Mouse (Mus musculus) kidney, embryonic 15.5 days (tissue): ENCODE data around the gene Rcbtb2. TPM values are rescaled to one million over a fixed set of nuclear protein-coding genes. Genes with fewer than 3 reads are reported as not detected.
"Not testable (repeated sequence)": the region's sequence is repeated elsewhere in the genome, so short reads cannot be mapped to it uniquely, and the experiment has no call there.

Source experiments
- ATAC-seq: fragments of 200-750 bp; cut with Nextera tagmentation; replicated peaks from 2 replicates; pipeline ENCODE4 v1.8.0; 2017; ENCODE audit warnings: moderate TSS enrichment; ENCODE audit not compliant: low FRiP score
- H3K27ac ChIP-seq: fragments of 300-500 bp; sonication (generic); 2 replicates; pipeline ENCODE4 v1.5.1; 2015; ENCODE audit warnings: mild to moderate bottlenecking, inconsistent platforms
- H3K27me3 ChIP-seq: fragments of 300-500 bp; sonication (generic); 2 replicates; pipeline ENCODE4 v1.6.1; 2015; ENCODE audit warnings: inconsistent platforms
- H3K36me3 ChIP-seq: fragments of 300-500 bp; sonication (generic); 2 replicates; pipeline ENCODE4 v1.6.1; 2015; ENCODE audit warnings: inconsistent platforms
- H3K4me1 ChIP-seq: fragments of 300-500 bp; sonication (generic); 2 replicates; pipeline ENCODE4 v1.6.1; 2015; ENCODE audit warnings: inconsistent platforms
- H3K4me2 ChIP-seq: fragments of 300-500 bp; sonication (generic); 2 replicates; pipeline ENCODE4 v1.6.1; 2015; ENCODE audit warnings: moderate library complexity, mild to moderate bottlenecking, inconsistent platforms
- H3K4me3 ChIP-seq: fragments of 300-500 bp; sonication (generic); replicated peaks from 2 replicates; pipeline ENCODE4 v1.5.1; 2015; ENCODE audit warnings: mild to moderate bottlenecking, inconsistent platforms
- H3K9ac ChIP-seq: fragments of 300-500 bp; sonication (generic); 2 replicates; pipeline ENCODE4 v1.6.1; 2015; ENCODE audit warnings: mild to moderate bottlenecking, inconsistent platforms
- H3K9me3 ChIP-seq: fragments of 300-500 bp; sonication (generic); replicated peaks from 2 replicates; pipeline ENCODE4 v1.6.1; 2016; ENCODE audit warnings: inconsistent platforms
- WGBS: fragments of 180-500 bp; shearing (Covaris S2); methylation state at CpG from one replicate; pipeline ENCODE4 v1.1.7; 2015; ENCODE audit warnings: mixed read lengths; 5-methylcytosine and 5-hydroxymethylcytosine counted together
- polyA plus RNA-seq: library from polyadenylated mRNA; unstranded; fragments of >200 nt; fragmentation: Nextera tagmentation; extraction: Ambion mirVana; gene quantifications from 2 replicates; pipeline ENCODE4 v1.2.1, GENCODE M21; 2015

The Rcbtb2 gene
- polyA plus RNA-seq, 1 experiment from 2014 or later = 128 TPM

DNA sequence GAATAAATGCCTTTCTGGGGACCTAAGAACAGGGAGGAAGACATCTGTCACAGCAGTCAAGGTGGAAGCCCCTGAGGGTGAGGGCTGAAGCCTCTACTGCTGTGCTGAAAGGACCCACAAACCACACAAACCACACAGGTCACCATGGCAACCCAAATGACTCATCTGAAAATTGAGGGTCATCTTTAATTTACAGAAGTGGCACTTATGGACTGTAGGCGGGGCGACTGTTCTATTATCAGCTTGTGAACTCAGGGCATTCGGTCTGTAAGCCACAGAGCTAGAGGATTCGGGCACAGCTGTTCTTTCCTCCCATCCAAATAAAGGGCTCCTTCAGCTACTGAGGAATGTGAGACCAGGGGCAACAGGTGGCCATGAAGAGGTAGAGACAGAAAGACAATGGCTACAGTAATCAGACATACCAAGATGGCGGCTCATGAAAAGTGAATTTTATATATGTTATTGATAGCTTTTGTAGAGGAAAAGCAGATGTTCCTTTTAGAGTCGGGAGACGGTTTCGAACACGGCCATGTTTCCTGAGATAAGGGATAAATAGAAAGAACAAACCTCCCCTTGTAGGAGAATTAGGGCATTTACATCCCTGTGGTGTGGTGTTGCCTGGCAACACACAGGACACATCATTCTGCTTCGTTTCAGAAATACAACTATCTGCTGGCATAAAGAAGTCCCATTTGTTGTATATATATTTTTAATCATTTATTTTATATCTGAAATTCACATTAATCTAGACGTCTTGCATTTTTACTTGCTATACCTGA, 17.2 kb upstream of the Rcbtb2 start:
- no peak overlapping the region for H3K4me2 ChIP-seq
- 0 out of 2 replicates have a peak, but pooled peaks cover 11% of the 10 kb centered on the region for H3K27me3 ChIP-seq
- H3K9ac ChIP-seq = no peak overlapping the region
- no peaks in the 10 kb centered on the region for H3K36me3 ChIP-seq
- no peak overlapping the region for H3K4me3 ChIP-seq
- no peak for ATAC-seq
- no peak overlapping the region for H3K27ac ChIP-seq
- peaks cover 16% of the 10 kb centered on the region for H3K4me1 ChIP-seq
- WGBS = 75% methylated on average over 11 of the region's 11 CpGs
- H3K9me3 ChIP-seq = no peaks in the 10 kb centered on the region

DNA sequence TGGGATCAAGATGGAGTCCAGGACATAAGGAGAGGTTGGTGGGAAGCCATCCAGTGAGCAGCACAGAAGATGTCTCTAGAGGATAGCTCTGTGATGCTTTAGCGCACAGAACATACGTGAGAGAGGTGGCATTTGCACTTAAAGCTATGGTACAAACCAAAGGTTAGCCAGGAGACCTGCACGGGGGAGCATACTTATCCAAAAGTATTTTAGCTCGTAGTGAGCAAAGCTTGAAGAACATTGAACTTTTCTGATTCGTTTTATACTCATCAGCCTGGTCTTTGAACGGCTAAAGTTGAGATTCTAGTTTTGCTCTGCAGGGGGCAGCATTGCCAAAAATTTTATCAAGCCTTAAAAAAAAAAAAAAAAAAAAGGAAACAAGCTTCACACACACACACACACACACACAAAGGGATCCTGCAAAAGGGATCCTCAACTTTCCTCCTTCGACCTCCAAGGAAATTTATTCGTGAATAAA, 16.6 kb upstream of the Rcbtb2 start:
- peak overlapping the region; percentile 67; the same call in 1 of the 2 replicates for H3K27ac ChIP-seq
- WGBS = 25% methylated on average over 8 of the region's 8 CpGs
- no peak overlapping the region for H3K9ac ChIP-seq
- 0 out of 2 replicates have a peak overlapping the region, but pooled peaks have one; percentile 6 for H3K4me3 ChIP-seq
- peaks cover 16% of the 10 kb centered on the region for H3K4me1 ChIP-seq
- 0 out of 2 replicates have a peak, but pooled peaks cover 11% of the 10 kb centered on the region for H3K27me3 ChIP-seq
- H3K36me3 ChIP-seq = no peaks in the 10 kb centered on the region
- ATAC-seq = peak; percentile 31; the same call in 1 of the 2 replicates
- H3K4me2 ChIP-seq = peak overlapping the region; percentile 38
- no peaks in the 10 kb centered on the region for H3K9me3 ChIP-seq

DNA sequence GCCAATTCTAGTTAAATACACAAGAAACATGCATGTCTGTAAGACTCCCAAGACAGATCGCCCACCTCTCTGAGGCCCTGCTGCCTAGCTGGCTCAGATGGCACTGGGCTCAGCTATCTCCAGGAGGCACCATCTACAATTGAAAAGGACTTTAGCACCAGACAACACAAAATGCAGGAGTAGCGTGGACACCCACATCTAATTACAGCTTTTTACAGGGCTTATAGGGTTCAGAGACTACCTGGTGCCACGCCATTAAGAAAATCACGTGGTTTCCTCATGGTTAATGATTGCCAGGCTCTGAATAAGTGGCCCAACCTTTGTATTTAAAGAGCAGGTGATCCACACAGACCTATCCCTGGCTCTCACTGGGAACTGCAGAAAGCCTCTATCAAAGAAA, 15.9 kb upstream of the Rcbtb2 start:
- Histone ChIP-seq H3K9me3 (no peaks in the 10 kb centered on the region), H3K4me3 (no peak overlapping the region), H3K27ac (peak overlapping the region; percentile 67), H3K4me1 (peaks cover 16% of the 10 kb centered on the region), H3K9ac (no peak overlapping the region), H3K36me3 (no peaks in the 10 kb centered on the region), H3K27me3 (0 out of 2 replicates have a peak, but pooled peaks cover 11% of the 10 kb centered on the region), H3K4me2 (peak overlapping the region; percentile 38; the same call in 1 of the 2 replicates)
- peak; percentile 92 for ATAC-seq
- 50% methylated on average over 4 of the region's 4 CpGs for WGBS

DNA sequence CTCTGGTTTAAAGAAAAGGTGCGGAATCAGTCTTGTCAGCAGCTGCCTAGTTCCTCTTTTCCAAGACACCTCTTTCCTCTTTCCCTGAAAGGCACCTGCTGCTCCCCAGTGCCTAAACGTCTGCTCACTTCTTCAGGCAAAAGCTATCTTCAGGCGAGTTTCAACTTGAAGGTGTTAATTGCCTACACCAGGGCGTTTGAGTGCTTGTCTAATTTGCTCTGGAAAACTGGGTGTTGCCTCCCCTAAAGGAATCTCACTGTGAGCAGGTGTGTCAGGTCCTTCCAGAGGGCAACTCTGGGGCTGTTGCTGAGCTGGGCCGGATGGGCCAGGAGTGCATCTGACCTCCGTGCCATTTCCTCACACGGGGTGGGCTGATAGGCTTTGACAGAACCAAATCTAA, 15.5 kb upstream of the Rcbtb2 start:
- peaks cover 16% of the 10 kb centered on the region for H3K4me1 ChIP-seq
- WGBS = 55% methylated on average over 7 of the region's 7 CpGs
- H3K27ac ChIP-seq = peak overlapping the region; percentile 67
- no peaks in the 10 kb centered on the region for H3K36me3 ChIP-seq
- H3K27me3 ChIP-seq = 0 out of 2 replicates have a peak, but pooled peaks cover 9% of the 10 kb centered on the region
- H3K4me2 ChIP-seq = peak overlapping the region; percentile 38; the same call in 1 of the 2 replicates
- H3K9ac ChIP-seq = no peak overlapping the region
- 0 out of 2 replicates have a peak, but pooled peaks have one; percentile 57 for ATAC-seq
- H3K4me3 ChIP-seq = no peak overlapping the region
- H3K9me3 ChIP-seq = no peaks in the 10 kb centered on the region

DNA sequence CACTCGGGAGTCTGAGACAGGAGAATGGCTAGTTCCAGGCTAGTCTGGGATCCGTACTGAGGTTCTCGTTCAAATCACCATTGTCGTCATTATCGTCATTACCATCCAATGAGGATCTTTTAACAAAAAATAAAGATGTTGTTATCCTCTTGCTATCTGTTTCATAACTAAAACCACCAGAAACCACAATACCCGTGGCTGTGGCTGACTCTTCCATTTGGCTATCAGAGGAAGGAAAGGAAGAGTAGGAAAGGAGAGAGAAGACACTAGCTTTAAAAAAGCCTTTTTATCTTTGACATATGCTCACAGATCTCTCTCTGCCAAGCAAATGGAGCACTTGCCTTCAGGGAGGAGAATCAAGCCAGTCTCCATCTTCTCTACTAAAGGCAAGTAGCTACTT, 14.9 kb upstream of the Rcbtb2 start:
- H3K36me3 ChIP-seq = no peaks in the 10 kb centered on the region
- no peak for ATAC-seq
- peaks cover 11% of the 10 kb centered on the region for H3K4me1 ChIP-seq
- H3K4me2 ChIP-seq = no peak overlapping the region
- H3K4me3 ChIP-seq = no peak overlapping the region
- no peak overlapping the region for H3K27ac ChIP-seq
- WGBS = 88% methylated on average over 6 of the region's 6 CpGs
- H3K9me3 ChIP-seq = no peaks in the 10 kb centered on the region
- H3K27me3 ChIP-seq = 0 out of 2 replicates have a peak, but pooled peaks cover 5% of the 10 kb centered on the region
- no peak overlapping the region for H3K9ac ChIP-seq

DNA sequence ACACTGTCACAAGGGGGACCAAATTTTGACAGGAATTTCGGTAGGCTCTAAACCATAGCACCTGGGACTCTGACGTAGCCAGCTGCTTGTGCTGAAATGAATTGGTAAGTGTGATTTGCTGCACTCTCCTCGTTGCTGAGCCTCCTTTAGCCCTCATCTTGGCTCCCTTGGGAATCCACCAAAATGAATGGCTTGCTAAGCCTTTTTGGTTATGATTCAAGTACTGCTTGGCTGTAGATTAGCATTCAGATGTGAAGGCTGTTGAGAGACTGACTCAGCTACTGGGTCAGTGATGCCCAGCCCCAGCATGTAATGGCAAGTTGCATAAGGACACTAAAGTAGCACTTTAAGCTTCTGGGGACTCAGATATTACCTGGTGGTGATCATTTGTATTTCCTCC, 12.2 kb upstream of the Rcbtb2 start:
- Histone ChIP-seq H3K27me3 (no peaks in the 10 kb centered on the region), H3K9me3 (no peaks in the 10 kb centered on the region)
- WGBS = 72% methylated on average over 3 of the region's 3 CpGs

DNA sequence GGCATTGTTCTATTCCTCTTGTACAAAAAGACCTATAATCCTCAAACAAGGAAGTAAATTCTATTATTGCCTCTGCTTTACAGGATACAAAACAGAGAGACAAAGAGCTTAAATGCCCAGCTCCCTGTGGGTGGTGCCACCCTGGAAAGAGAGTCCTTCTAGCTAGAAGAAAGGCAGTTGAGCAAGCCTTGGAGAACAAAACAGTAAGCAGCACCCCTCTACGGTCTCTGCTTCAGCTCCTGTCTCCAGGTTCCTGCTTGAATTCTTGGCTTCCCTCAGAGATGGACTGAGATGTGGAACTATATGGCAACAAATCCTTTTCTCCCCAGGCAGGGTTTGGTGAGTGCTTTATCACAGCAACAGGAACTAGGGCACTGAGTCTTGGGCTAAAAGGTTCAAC, 11.7 kb upstream of the Rcbtb2 start:
- 90% methylated on average over 1 of the region's 1 CpGs for WGBS

More for the DNA sequence above, 12.2 kb upstream of the Rcbtb2 start:
- Histone ChIP-seq H3K27ac (no peak overlapping the region), H3K4me2 (no peak overlapping the region), H3K4me3 (no peak overlapping the region), H3K9ac (no peak overlapping the region), H3K4me1 (peaks cover 11% of the 10 kb centered on the region), H3K36me3 (no peaks in the 10 kb centered on the region)
- ATAC-seq = no peak

DNA sequence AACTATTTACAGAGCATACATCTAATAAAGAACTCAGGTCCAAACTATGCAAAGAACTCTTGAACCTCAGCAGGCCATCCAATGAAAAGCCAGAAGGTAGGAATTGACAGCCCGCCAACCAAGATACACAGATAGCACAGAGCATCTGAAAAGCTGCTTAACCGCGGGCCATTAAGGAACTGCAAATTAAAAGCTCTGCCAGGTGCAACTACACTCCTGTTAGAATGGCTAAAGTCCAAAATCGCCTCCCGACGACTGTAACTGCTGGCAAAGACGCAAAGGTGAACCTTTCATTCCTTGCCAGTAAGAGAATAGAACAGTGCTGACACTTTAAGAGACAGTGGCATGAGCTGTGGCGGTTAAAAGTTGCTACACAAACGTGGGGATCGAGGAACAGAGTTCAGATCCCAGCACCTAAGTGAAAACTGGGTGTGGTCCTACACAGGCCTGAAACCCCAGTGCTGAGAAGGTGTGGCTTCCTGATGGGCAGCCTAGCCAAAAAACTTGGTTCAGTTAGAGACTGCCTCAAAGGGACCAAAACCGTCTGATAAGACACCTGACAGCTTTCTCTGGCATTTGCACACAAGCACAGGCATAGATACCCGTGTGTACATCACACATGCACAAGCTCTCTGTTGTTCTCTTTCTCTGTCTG, 10.5 kb upstream of the Rcbtb2 start:
- H3K4me3 ChIP-seq = no peak overlapping the region
- no peak overlapping the region for H3K27ac ChIP-seq
- H3K9ac ChIP-seq = no peak overlapping the region
- no peaks in the 10 kb centered on the region for H3K27me3 ChIP-seq
- ATAC-seq = no peak
- 69% methylated on average over 12 of the region's 12 CpGs for WGBS
- H3K9me3 ChIP-seq = no peaks in the 10 kb centered on the region
- no peaks in the 10 kb centered on the region for H3K36me3 ChIP-seq
- peaks cover 3% of the 10 kb centered on the region; the same call in 1 of the 2 replicates for H3K4me1 ChIP-seq
- no peak overlapping the region for H3K4me2 ChIP-seq

More for the DNA sequence above, 11.7 kb upstream of the Rcbtb2 start:
- Histone ChIP-seq H3K9me3 (no peaks in the 10 kb centered on the region), H3K4me3 (no peak overlapping the region), H3K27me3 (no peaks in the 10 kb centered on the region), H3K9ac (no peak overlapping the region), H3K4me1 (peaks cover 11% of the 10 kb centered on the region), H3K4me2 (no peak overlapping the region), H3K36me3 (no peaks in the 10 kb centered on the region), H3K27ac (no peak overlapping the region)
- ATAC-seq = no peak

DNA sequence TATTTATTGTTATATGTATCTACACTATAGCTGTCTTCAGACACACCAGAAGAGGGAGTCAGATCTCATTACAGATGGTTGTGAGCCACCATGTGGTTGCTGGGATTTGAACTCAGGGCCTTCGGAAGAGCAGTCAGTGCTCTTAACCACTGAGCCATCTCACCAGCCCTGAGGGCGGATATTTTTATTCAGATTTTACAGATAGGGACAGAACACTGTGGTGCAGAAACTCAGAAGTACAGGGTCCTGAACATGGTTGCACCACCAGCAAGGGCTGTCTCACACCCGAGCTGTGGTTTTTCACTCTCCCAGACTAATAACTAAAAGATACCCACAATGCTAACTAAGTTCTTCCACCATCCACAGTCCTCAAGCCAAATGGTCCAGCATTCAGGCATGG, 7.9 kb upstream of the Rcbtb2 start:
- H3K27ac ChIP-seq, ATAC-seq, H3K9me3 ChIP-seq, H3K4me3 ChIP-seq, H3K9ac ChIP-seq, H3K4me2 ChIP-seq, H3K36me3 ChIP-seq, H3K27me3 ChIP-seq, H3K4me1 ChIP-seq: not testable (repeated sequence)
- WGBS = 91% methylated on average over 3 of the region's 3 CpGs

DNA sequence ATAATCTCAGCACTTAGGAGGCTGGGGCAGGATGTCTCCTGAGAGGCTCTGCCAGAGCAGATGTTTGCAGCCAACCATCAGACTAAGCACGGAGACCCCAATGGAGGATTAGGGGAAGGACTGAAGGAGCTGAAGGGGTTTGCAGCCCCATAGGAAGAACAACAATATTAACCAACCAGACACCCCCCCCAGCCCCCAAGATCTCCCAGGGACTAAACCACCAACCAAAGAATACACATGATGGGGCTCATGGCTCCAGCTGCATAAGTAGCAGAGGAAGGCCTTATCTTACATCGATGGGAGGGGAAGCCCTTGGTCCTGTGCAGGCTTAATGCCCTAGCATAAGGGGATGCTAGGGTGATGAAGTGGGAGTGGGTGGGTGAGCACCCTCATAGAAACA, 6.5 kb upstream of the Rcbtb2 start:
- H3K27me3 ChIP-seq = no peaks in the 10 kb centered on the region
- no peak for ATAC-seq
- no peaks in the 10 kb centered on the region for H3K9me3 ChIP-seq
- H3K9ac ChIP-seq = no peak overlapping the region
- H3K4me2 ChIP-seq = no peak overlapping the region
- WGBS = 83% methylated on average over 2 of the region's 2 CpGs
- no peak overlapping the region for H3K4me3 ChIP-seq
- no peaks in the 10 kb centered on the region for H3K36me3 ChIP-seq
- no peak overlapping the region for H3K27ac ChIP-seq
- H3K4me1 ChIP-seq = peaks cover 7% of the 10 kb centered on the region

DNA sequence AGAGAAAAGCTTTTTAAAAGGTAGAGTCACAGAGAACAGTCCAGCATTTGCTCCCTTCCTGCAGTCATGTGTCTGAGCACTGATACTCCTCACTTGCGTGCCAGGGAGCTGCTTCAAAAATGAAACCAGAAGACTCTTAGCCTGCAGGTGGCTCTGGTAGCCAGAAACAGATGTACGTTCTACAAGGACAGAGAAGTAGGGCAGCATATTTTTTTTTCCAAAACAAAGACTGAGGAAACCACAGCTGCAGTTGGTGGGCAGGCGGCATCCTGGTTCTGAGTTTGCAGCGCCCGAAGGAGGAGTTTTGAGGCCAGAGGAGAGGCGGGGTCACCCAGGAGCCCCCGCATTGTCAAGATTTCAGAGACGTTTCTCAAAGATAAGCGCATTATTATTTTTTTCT, 5.9 kb upstream of the Rcbtb2 start:
- H3K4me1 ChIP-seq = peaks cover 7% of the 10 kb centered on the region
- peak overlapping the region; percentile 33 for H3K4me2 ChIP-seq
- no peaks in the 10 kb centered on the region for H3K9me3 ChIP-seq
- H3K9ac ChIP-seq = no peak overlapping the region
- ATAC-seq = no peak; the same call in 1 of the 2 replicates
- 31% methylated on average over 9 of the region's 9 CpGs for WGBS
- H3K27me3 ChIP-seq = no peaks in the 10 kb centered on the region
- peak overlapping the region; percentile 54; the same call in 1 of the 2 replicates for H3K27ac ChIP-seq
- no peaks in the 10 kb centered on the region for H3K36me3 ChIP-seq
- 0 out of 2 replicates have a peak overlapping the region, but pooled peaks have one; percentile 8 for H3K4me3 ChIP-seq
